Mouse (Mus musculus): ENCODE results near the gene Rara.

DNA sequence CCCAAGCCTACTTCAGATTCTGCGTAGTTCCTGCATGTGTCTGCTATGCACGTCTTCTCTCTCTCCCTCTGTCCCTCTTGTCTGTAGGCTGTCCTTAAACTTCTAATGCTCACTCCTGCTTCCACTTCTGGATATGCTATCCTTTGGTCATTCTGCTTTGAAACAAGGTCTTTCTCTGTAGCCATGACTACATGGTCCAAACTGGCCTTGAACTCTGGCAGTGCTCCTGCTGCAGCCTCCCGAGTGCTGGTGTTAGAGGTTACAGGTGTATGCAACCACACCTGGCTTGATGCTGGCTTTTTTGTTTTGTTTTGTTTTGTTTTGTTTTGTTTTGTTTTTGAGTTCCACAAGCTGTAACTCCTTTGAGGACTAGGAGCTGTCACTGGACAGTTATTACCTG lies 6.7 kb downstream of the Rara start:
- TF ChIP-seq KAT2A (conservative IDR thresholded peaks at IDR 0.05; ENCODE audit: low read depth, low read length) = no peak
- no peak for TF ChIP-seq ETS1 (IDR thresholded peaks at IDR 0.05; ENCODE audit: low read depth, low read length)
- no peak for TF ChIP-seq POLR2A (IDR thresholded peaks at IDR 0.05; ENCODE audit: control insufficient read depth in 1 of 2, insufficient read depth in 1 of 2, low read depth in 1 of 2, low read length in 2 of 2, poor library complexity in 1 of 2)
- no peak for TF ChIP-seq EP300 (IDR thresholded peaks at IDR 0.05; ENCODE audit: low read depth in 1 of 2, low read length in 2 of 2)
- TF ChIP-seq CHD2 (IDR thresholded peaks at IDR 0.05; ENCODE audit: low read length) = no peak
- no peak for TF ChIP-seq CTCF (IDR thresholded peaks at IDR 0.05 in 2 of 3, conservative IDR thresholded peaks at IDR 0.05 in 1 of 3; ENCODE audit: control insufficient read depth in 1 of 3, insufficient read depth in 1 of 3, low read depth in 2 of 3, low read length in 3 of 3, poor library complexity in 1 of 3, severe bottlenecking in 1 of 3)
- no peak for TF ChIP-seq E2F4 (IDR thresholded peaks at IDR 0.05; ENCODE audit: borderline replicate concordance, low read depth, low read length)
- TF ChIP-seq MYC (IDR thresholded peaks at IDR 0.05; ENCODE audit: low read depth, low read length) = no peak
- TF ChIP-seq MAFK (IDR thresholded peaks at IDR 0.05; ENCODE audit: borderline replicate concordance, low read depth, low read length) = no peak
- no peak for TF ChIP-seq MXI1 (IDR thresholded peaks at IDR 0.05; ENCODE audit: low read depth, low read length)
- TF ChIP-seq MYB (IDR thresholded peaks at IDR 0.05; ENCODE audit: low read depth, low read length) = no peak
- no peak for TF ChIP-seq USF1 (IDR thresholded peaks at IDR 0.05; ENCODE audit: low read depth, low read length)
